Mouse (Mus musculus) MEL-GATA-1-ER (cell line): ENCODE results near the gene Pacrg.

Experiments
- DNase-seq: peaks from one replicate; pipeline ENCODE4 v3.0.0-alpha.2; 2012; ENCODE audit warnings: low read depth; ENCODE audit errors: extremely low read depth

The Pacrg gene

GRCm38 (mm10) chr17:10744709-10745461 is 95.2 kb downstream of the Pacrg start:
- no peak for DNase-seq

- no peak for DNase-seq
Observed at GRCm38 (mm10) chr17:10740083-10740482, 100.0 kb downstream of the Pacrg start.

GRCm38 (mm10) chr17:10737966-10738365 is 102.1 kb downstream of the Pacrg start:
- no peak for DNase-seq

GRCm38 (mm10) chr17:10734733-10735132 is 105.4 kb downstream of the Pacrg start:
- DNase-seq: no peak

GRCm38 (mm10) chr17:10732303-10733048 is 107.6 kb downstream of the Pacrg start:
- DNase-seq: no peak

- DNase-seq: no peak
Observed at GRCm38 (mm10) chr17:10724853-10725252, 115.3 kb downstream of the Pacrg start.

GRCm38 (mm10) chr17:10721562-10721961 is 118.5 kb downstream of the Pacrg start:
- DNase-seq: no peak

- DNase-seq: no peak
Observed at GRCm38 (mm10) chr17:10717148-10717547, 123.0 kb downstream of the Pacrg start.

- DNase-seq: no peak
Observed at GRCm38 (mm10) chr17:10702781-10703180, 137.3 kb downstream of the Pacrg start.

GRCm38 (mm10) chr17:10698041-10698440 is 142.1 kb downstream of the Pacrg start:
- DNase-seq: no peak

- no peak for DNase-seq
Observed at GRCm38 (mm10) chr17:10695421-10695820, 144.7 kb downstream of the Pacrg start.

GRCm38 (mm10) chr17:10677098-10677497 is 163.0 kb downstream of the Pacrg start:
- DNase-seq: no peak

GRCm38 (mm10) chr17:10675536-10675935 is 164.6 kb downstream of the Pacrg start:
- DNase-seq: no peak

- DNase-seq: no peak
Observed at GRCm38 (mm10) chr17:10675048-10675447, 165.1 kb downstream of the Pacrg start.

- no peak for DNase-seq
Observed at GRCm38 (mm10) chr17:10661294-10661693, 178.8 kb downstream of the Pacrg start.

GRCm38 (mm10) chr17:10643604-10644003 is 196.5 kb downstream of the Pacrg start:
- no peak for DNase-seq

GRCm38 (mm10) chr17:10639816-10640215 is 200.3 kb downstream of the Pacrg start:
- DNase-seq: no peak

- no peak for DNase-seq
Observed at GRCm38 (mm10) chr17:10635955-10636470, 204.1 kb downstream of the Pacrg start.

- no peak for DNase-seq
Observed at GRCm38 (mm10) chr17:10635470-10635869, 204.6 kb downstream of the Pacrg start.

GRCm38 (mm10) chr17:10635046-10635445 is 205.1 kb downstream of the Pacrg start:
- no peak for DNase-seq

GRCm38 (mm10) chr17:10633769-10634168 is 206.3 kb downstream of the Pacrg start:
- no peak for DNase-seq

- DNase-seq: no peak
Observed at GRCm38 (mm10) chr17:10628240-10628639, 211.9 kb downstream of the Pacrg start.
